Mouse (Mus musculus): ENCODE measurements around the gene Dock9. TPM values are rescaled to one million over a fixed set of nuclear protein-coding genes. Genes with fewer than 3 reads are reported as not detected.

The Dock9 gene
- total and polyA plus RNA-seq, 3 experiments = 9.3 to 12.2 (median 10.3) TPM

DNA sequence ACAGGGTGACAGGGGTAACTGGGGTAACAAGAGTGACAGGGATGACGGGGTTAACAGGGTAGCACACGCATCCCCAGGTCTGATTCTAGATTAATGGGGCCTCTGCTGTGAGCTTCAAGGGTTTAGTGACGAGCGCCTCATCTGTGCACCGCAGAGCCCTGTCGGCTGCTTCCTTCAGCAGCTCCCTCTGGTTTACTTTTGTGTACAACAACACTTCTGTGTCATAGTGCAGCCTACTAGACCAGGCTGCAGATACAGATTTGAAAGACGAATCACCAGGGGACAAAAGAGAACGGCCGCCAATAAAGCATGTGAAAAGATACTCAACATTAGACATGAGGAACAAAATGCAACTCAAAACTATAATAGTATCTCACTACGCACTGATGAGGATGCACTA, 48.6 kb downstream of the Dock9 start:
- dilution Hi-C loops (cut with MboI; ENCODE audit: extremely low pct_ligation_motif_present, extremely low pct_unique_long_range_greater_than_20kb, low sequenced_read_pairs) (no loop called here), in situ Hi-C loops (cut with MboI; ENCODE audit: low pct_ligation_motif_present, low pct_unique_long_range_greater_than_20kb, low sequenced_read_pairs) (no loop called here)
- peaks cover 0 to 1% of the 10 kb centered on the region in 2 experiments for H3K36me3 ChIP-seq (replicated peaks in 1 of 2; ENCODE audit: control insufficient read depth in 1 of 2, insufficient read depth in 1 of 2, low read length in 1 of 2)
- H3K4me3 ChIP-seq (replicated peaks in 1 of 3; ENCODE audit: low read depth in 2 of 3, low read length in 2 of 3, poor library complexity in 1 of 3) = no peak overlapping the region
- TF ChIP-seq JUN (IDR thresholded peaks at IDR 0.05; ENCODE audit: insufficient read depth, low read depth, low read length) = no peak
- no peak for TF ChIP-seq ZC3H11A (IDR thresholded peaks at IDR 0.05; ENCODE audit: low read depth, low read length)
- no peak for TF ChIP-seq GABPA (IDR thresholded peaks at IDR 0.05; ENCODE audit: insufficient replicate concordance, low read depth, low read length)
- TF ChIP-seq RAD21 (IDR thresholded peaks at IDR 0.05; ENCODE audit: low read depth, low read length) = no peak
- no peak overlapping the region for H3K4me2 ChIP-seq (ENCODE audit: insufficient read depth, low read depth, poor library complexity, severe bottlenecking)
- DNase-seq (ENCODE audit: extremely low read depth) = no peak
- no peak overlapping the region for H3K9ac ChIP-seq (ENCODE audit: insufficient read depth, low read depth)
- no peaks in the 10 kb centered on the region for H3K27me3 ChIP-seq (replicated peaks)
- peaks cover 4 to 57% of the 10 kb centered on the region in 2 experiments; a peak in 3 of 4 replicates for H3K4me1 ChIP-seq (ENCODE audit: control insufficient read depth in 1 of 2, insufficient read depth in 2 of 2)
- H3K79me2 ChIP-seq (replicated peaks; ENCODE audit: control insufficient read depth, extremely low read depth, insufficient read depth, poor library complexity, severe bottlenecking) = no peaks in the 10 kb centered on the region
- no peak overlapping the region for H3K27ac ChIP-seq (ENCODE audit: insufficient read depth, low read depth)
- no peaks in the 10 kb centered on the region for H3K9me3 ChIP-seq (replicated peaks; ENCODE audit: low read length)

DNA sequence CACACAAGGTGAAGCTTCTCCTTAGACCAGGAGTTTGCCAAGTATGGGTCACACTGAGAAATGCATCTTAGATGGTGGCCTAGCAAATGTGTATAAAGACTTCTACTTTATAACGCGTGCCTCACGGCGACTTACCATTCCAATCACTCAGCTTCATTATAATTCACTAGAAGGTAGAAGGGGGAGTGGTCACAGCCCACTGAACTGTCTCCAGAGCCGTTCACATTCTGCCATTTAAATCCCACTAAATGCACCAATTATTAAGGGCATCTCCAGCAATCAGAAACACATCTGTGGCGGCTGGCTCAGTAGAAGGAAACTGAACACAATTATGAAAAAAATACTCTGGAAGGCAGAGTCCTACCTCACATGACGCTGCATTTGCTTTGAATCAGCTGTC, 50.3 kb downstream of the Dock9 start:
- dilution Hi-C loops (cut with MboI; ENCODE audit: extremely low pct_ligation_motif_present, extremely low pct_unique_long_range_greater_than_20kb, low sequenced_read_pairs) = no loop called here
- DNase-seq (ENCODE audit: extremely low read depth) = no peak
- Histone ChIP-seq H3K79me2 (replicated peaks; ENCODE audit: control insufficient read depth, extremely low read depth, insufficient read depth, poor library complexity, severe bottlenecking) (no peaks in the 10 kb centered on the region), H3K9ac (ENCODE audit: insufficient read depth, low read depth) (no peak overlapping the region), H3K9me3 (replicated peaks; ENCODE audit: low read length) (no peaks in the 10 kb centered on the region), H3K36me3 (replicated peaks in 1 of 2; ENCODE audit: control insufficient read depth in 1 of 2, insufficient read depth in 1 of 2, low read length in 1 of 2) (peaks cover 0 to 1% of the 10 kb centered on the region in 2 experiments), H3K27me3 (replicated peaks) (no peaks in the 10 kb centered on the region), H3K27ac (ENCODE audit: insufficient read depth, low read depth) (no peak overlapping the region), H3K4me2 (ENCODE audit: insufficient read depth, low read depth, poor library complexity, severe bottlenecking) (no peak overlapping the region), H3K4me1 (ENCODE audit: control insufficient read depth in 1 of 2, insufficient read depth in 2 of 2) (peaks cover 9 to 70% of the 10 kb centered on the region in 2 experiments), H3K4me3 (replicated peaks in 1 of 3; ENCODE audit: low read depth in 2 of 3, low read length in 2 of 3, poor library complexity in 1 of 3) (no peak overlapping the region)
- TF ChIP-seq MEF2A (IDR thresholded peaks at IDR 0.05; ENCODE audit: borderline replicate concordance, low read depth, low read length) (no peak), ZMIZ1 (IDR thresholded peaks at IDR 0.05; ENCODE audit: low read depth, low read length) (no peak), NRF1 (IDR thresholded peaks at IDR 0.05; ENCODE audit: low read depth, low read length) (no peak), JUN (IDR thresholded peaks at IDR 0.05; ENCODE audit: insufficient read depth, low read depth, low read length) (no peak), KAT2A (IDR thresholded peaks at IDR 0.05; ENCODE audit: insufficient replicate concordance, low read length) (no peak), MXI1 (IDR thresholded peaks at IDR 0.05; ENCODE audit: low read depth, low read length) (no peak), HCFC1 (IDR thresholded peaks at IDR 0.05; ENCODE audit: low read depth, low read length) (no peak)
- in situ Hi-C loops (cut with MboI; ENCODE audit: low pct_ligation_motif_present, low pct_unique_long_range_greater_than_20kb, low sequenced_read_pairs) = no loop called here

- dilution Hi-C loops (cut with MboI; ENCODE audit: extremely low pct_ligation_motif_present, extremely low pct_unique_long_range_greater_than_20kb, low sequenced_read_pairs) = no loop called here
- H3K79me2 ChIP-seq (replicated peaks; ENCODE audit: control insufficient read depth, extremely low read depth, insufficient read depth, poor library complexity, severe bottlenecking) = no peaks in the 10 kb centered on the region
- H3K4me1 ChIP-seq (ENCODE audit: control insufficient read depth in 1 of 2, insufficient read depth in 2 of 2) = peaks cover 16 to 68% of the 10 kb centered on the region in 2 experiments
- H3K27ac ChIP-seq (ENCODE audit: insufficient read depth, low read depth) = no peak overlapping the region
- no peaks in the 10 kb centered on the region for H3K27me3 ChIP-seq (replicated peaks)
- in situ Hi-C loops (cut with MboI; ENCODE audit: low pct_ligation_motif_present, low pct_unique_long_range_greater_than_20kb, low sequenced_read_pairs) = loop anchor here (5.0 kb wide), 1 partner anchor 137 kb away; no protein-coding TSS in a partner anchor
- no peaks in the 10 kb centered on the region for H3K9me3 ChIP-seq (replicated peaks; ENCODE audit: low read length)
- H3K4me2 ChIP-seq (ENCODE audit: insufficient read depth, low read depth, poor library complexity, severe bottlenecking) = no peak overlapping the region
- no peak for DNase-seq (ENCODE audit: extremely low read depth)
- H3K36me3 ChIP-seq (replicated peaks in 1 of 2; ENCODE audit: control insufficient read depth in 1 of 2, insufficient read depth in 1 of 2, low read length in 1 of 2) = no peaks in the 10 kb centered on the region
- H3K9ac ChIP-seq (ENCODE audit: insufficient read depth, low read depth) = no peak overlapping the region
- no peak overlapping the region for H3K4me3 ChIP-seq (replicated peaks in 1 of 3; ENCODE audit: low read depth in 2 of 3, low read length in 2 of 3, poor library complexity in 1 of 3)
- no peak for TF ChIP-seq CHD2 (IDR thresholded peaks at IDR 0.05; ENCODE audit: low read length)
- no peak for TF ChIP-seq ZNF384 (IDR thresholded peaks at IDR 0.05; ENCODE audit: low read depth, low read length)
- TF ChIP-seq NELFE (IDR thresholded peaks at IDR 0.05; ENCODE audit: low read depth, low read length) = no peak
- no peak for TF ChIP-seq MAFK (IDR thresholded peaks at IDR 0.05; ENCODE audit: insufficient replicate concordance, low read length)
- TF ChIP-seq MYC (IDR thresholded peaks at IDR 0.05; ENCODE audit: low read depth, low read length) = no peak
- no peak for TF ChIP-seq POLR2A (IDR thresholded peaks at IDR 0.05; ENCODE audit: low read depth, low read length)
- no peak for TF ChIP-seq ZMIZ1 (IDR thresholded peaks at IDR 0.05; ENCODE audit: low read depth, low read length)
- no peak for TF ChIP-seq PAX5 (IDR thresholded peaks at IDR 0.05; ENCODE audit: low read length)
- TF ChIP-seq MEF2A (IDR thresholded peaks at IDR 0.05; ENCODE audit: borderline replicate concordance, low read depth, low read length) = no peak
- TF ChIP-seq SMC3 (IDR thresholded peaks at IDR 0.05; ENCODE audit: low read depth, low read length) = no peak
- no peak for TF ChIP-seq JUN (IDR thresholded peaks at IDR 0.05; ENCODE audit: insufficient read depth, low read depth, low read length)
- TF ChIP-seq ETS1 (conservative IDR thresholded peaks at IDR 0.05; ENCODE audit: low read depth, low read length) = no peak
- TF ChIP-seq MAX (IDR thresholded peaks at IDR 0.05; ENCODE audit: low read length) = no peak
- no peak for TF ChIP-seq SIN3A (IDR thresholded peaks at IDR 0.05; ENCODE audit: low read length)
- TF ChIP-seq IRF4 (IDR thresholded peaks at IDR 0.05; ENCODE audit: low read depth, low read length) = no peak
- TF ChIP-seq JUND (conservative IDR thresholded peaks at IDR 0.05; ENCODE audit: low read depth, low read length) = no peak
- no peak for TF ChIP-seq CTCF (conservative IDR thresholded peaks at IDR 0.05 in 1 of 2, IDR thresholded peaks at IDR 0.05 in 1 of 2; ENCODE audit: low read depth in 2 of 2, low read length in 2 of 2)
- TF ChIP-seq USF2 (conservative IDR thresholded peaks at IDR 0.05; ENCODE audit: low read depth, low read length) = no peak
- no peak for TF ChIP-seq ELF1 (IDR thresholded peaks at IDR 0.05; ENCODE audit: low read depth, low read length)
These were observed 53.7 kb downstream of the Dock9 start for GRCm38 (mm10) chr14:121743787-121744417.

All from CH12.LX (cell line).